Mouse (Mus musculus): Measurements from ENCODE around the gene Dnase1l1. TPM values are rescaled to one million over a fixed set of nuclear protein-coding genes. Genes with fewer than 3 reads are reported as not detected.

Dnase1l1 gene
- 24.7 and 26.2 TPM in 2 replicates for polyA plus RNA-seq (2015; fragmentation: Nextera tagmentation; extraction: Ambion mirVana)

GRCm38 (mm10) chrX:74281732-74282394 is at the start of gene Dnase1l1, which contains the start of gene Taz:
Dnase1l1 (minus strand) TSS chrX:74282337.
Taz (plus strand) TSS chrX:74281912.
- Histone ChIP-seq H3K27ac (ENCODE audit: low read depth, low read length) (peak within 1 kb of the TSS; percentile 86), H3K4me2 (replicated peaks; ENCODE audit: low read depth) (peak within 1 kb of the TSS; percentile 70), H3K4me3 (ENCODE audit: low read depth, low read length) (peak within 1 kb of the TSS; percentile 51), H3K27me3 (replicated peaks; ENCODE audit: control insufficient read depth, insufficient read depth, low read length) (no peaks in the 10 kb centered on the region), H3K4me1 (replicated peaks; ENCODE audit: control insufficient read depth, insufficient read depth, low read length) (no peaks in the 10 kb centered on the region), H3K9ac (ENCODE audit: low read depth, low read length) (peak within 1 kb of the TSS; percentile 65), H3K36me3 (ENCODE audit: control insufficient read depth, insufficient read depth) (no peaks in the 10 kb centered on the region), H3K9me3 (ENCODE audit: control insufficient read depth) (no peaks in the 10 kb centered on the region)
- 25% methylated on average over 16 of the region's 16 CpGs for WGBS
- TF ChIP-seq CTCF (IDR thresholded peaks at IDR 0.05; ENCODE audit: low read depth), result peak; percentile 22; the same call in 1 of the 2 replicates
- peak; percentile 94 for ATAC-seq

DNA sequence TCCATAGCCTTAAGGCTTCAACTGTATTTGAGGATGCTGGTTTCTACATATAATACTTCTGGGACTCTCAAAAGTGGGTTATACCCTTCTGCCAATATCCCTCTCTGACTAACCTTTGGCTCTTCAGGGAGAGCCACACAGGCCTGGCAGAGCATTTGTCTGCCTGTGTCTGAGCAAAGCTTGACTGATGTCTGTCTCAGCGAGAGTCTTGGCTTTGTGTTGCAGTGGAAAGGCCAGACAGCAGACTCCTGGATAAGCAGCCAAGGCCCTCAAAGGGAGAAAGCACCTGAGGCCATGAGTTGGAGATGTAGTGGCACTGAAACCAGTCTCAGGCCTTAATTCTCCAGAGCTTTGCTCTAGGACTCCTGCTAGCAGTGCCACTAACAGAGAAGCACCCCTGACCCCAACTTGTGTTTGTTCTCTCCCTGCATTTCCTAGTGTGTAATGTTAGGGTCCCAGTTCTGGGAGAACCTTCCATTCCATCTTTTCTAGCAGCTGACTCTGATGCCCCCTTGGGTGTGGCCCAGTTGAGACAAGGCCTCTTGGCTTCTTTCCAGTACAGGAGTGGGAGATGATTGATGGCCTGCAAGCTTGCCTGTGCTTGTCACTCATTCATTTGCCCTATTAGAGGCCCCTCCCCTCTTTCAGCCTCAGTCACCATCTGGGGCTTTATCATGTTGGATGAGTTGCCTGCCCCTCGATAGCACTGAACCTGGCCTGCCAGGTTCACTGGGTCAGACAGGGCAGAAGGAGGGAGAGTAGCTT is 48.2 kb upstream of the Dnase1l1 start:
- WGBS, result 37% methylated on average over 2 of the region's 2 CpGs

GRCm38 (mm10) chrX:74329215-74329671 is 47.1 kb upstream of the Dnase1l1 start:
- 28% methylated on average over 9 of the region's 10 CpGs for WGBS
- ATAC-seq, result peak; percentile 9; the same call in 1 of the 2 replicates

More for the DNA sequence above, 48.2 kb upstream of the Dnase1l1 start:
- ATAC-seq, result no peak
- no peak overlapping the region for H3K4me3 ChIP-seq (ENCODE audit: low read depth, low read length)
- H3K9me3 ChIP-seq (ENCODE audit: control insufficient read depth), result no peaks in the 10 kb centered on the region
- no peaks in the 10 kb centered on the region for H3K4me1 ChIP-seq (replicated peaks; ENCODE audit: control insufficient read depth, insufficient read depth, low read length)
- TF ChIP-seq CTCF (IDR thresholded peaks at IDR 0.05; ENCODE audit: low read depth), result no peak
- no peaks in the 10 kb centered on the region for H3K36me3 ChIP-seq (ENCODE audit: control insufficient read depth, insufficient read depth)
- no peak overlapping the region for H3K4me2 ChIP-seq (replicated peaks; ENCODE audit: low read depth)
- no peak overlapping the region for H3K27ac ChIP-seq (ENCODE audit: low read depth, low read length)
- H3K27me3 ChIP-seq (replicated peaks; ENCODE audit: control insufficient read depth, insufficient read depth, low read length), result no peaks in the 10 kb centered on the region
- H3K9ac ChIP-seq (ENCODE audit: low read depth, low read length), result no peak overlapping the region

GRCm38 (mm10) chrX:74328725-74329161 is 46.6 kb upstream of the Dnase1l1 start, which contains the start of gene Plxna3:
Plxna3 (plus strand) TSS chrX:74329066.
- WGBS, result 23% methylated on average over 30 of the region's 30 CpGs
- peak within 1 kb of the TSS; percentile 68 for H3K4me2 ChIP-seq (replicated peaks; ENCODE audit: low read depth)
- no peaks in the 10 kb centered on the region for H3K4me1 ChIP-seq (replicated peaks; ENCODE audit: control insufficient read depth, insufficient read depth, low read length)
- H3K9me3 ChIP-seq (ENCODE audit: control insufficient read depth), result no peaks in the 10 kb centered on the region
- H3K9ac ChIP-seq (ENCODE audit: low read depth, low read length), result peak within 1 kb of the TSS; percentile 53
- TF ChIP-seq CTCF (IDR thresholded peaks at IDR 0.05; ENCODE audit: low read depth), result no peak
- no peaks in the 10 kb centered on the region for H3K36me3 ChIP-seq (ENCODE audit: control insufficient read depth, insufficient read depth)
- peak within 1 kb of the TSS; percentile 42 for H3K4me3 ChIP-seq (ENCODE audit: low read depth, low read length)
- no peak within 1 kb of the TSS for H3K27ac ChIP-seq (ENCODE audit: low read depth, low read length)
- no peaks in the 10 kb centered on the region for H3K27me3 ChIP-seq (replicated peaks; ENCODE audit: control insufficient read depth, insufficient read depth, low read length)
- ATAC-seq, result peak; percentile 94

More at GRCm38 (mm10) chrX:74329215-74329671, 47.1 kb upstream of the Dnase1l1 start:
- Histone ChIP-seq H3K27ac (ENCODE audit: low read depth, low read length) (no peak overlapping the region), H3K36me3 (ENCODE audit: control insufficient read depth, insufficient read depth) (no peaks in the 10 kb centered on the region), H3K27me3 (replicated peaks; ENCODE audit: control insufficient read depth, insufficient read depth, low read length) (no peaks in the 10 kb centered on the region), H3K9me3 (ENCODE audit: control insufficient read depth) (no peaks in the 10 kb centered on the region), H3K4me3 (ENCODE audit: low read depth, low read length) (peak overlapping the region; percentile 42), H3K4me1 (replicated peaks; ENCODE audit: control insufficient read depth, insufficient read depth, low read length) (no peaks in the 10 kb centered on the region), H3K4me2 (replicated peaks; ENCODE audit: low read depth) (peak overlapping the region; percentile 68), H3K9ac (ENCODE audit: low read depth, low read length) (no peak overlapping the region; the same call in 1 of the 2 replicates)
- TF ChIP-seq CTCF (IDR thresholded peaks at IDR 0.05; ENCODE audit: low read depth), result no peak

GRCm38 (mm10) chrX:74312540-74313464 is 30.7 kb upstream of the Dnase1l1 start, which contains the start of gene Fam50a:
Fam50a (plus strand) TSS chrX:74313033.
- Histone ChIP-seq H3K9ac (ENCODE audit: low read depth, low read length) (peak within 1 kb of the TSS; percentile 70), H3K4me1 (replicated peaks; ENCODE audit: control insufficient read depth, insufficient read depth, low read length) (no peaks in the 10 kb centered on the region), H3K27ac (ENCODE audit: low read depth, low read length) (peak within 1 kb of the TSS; percentile 78), H3K27me3 (replicated peaks; ENCODE audit: control insufficient read depth, insufficient read depth, low read length) (no peaks in the 10 kb centered on the region), H3K36me3 (ENCODE audit: control insufficient read depth, insufficient read depth) (peaks cover 10% of the 10 kb centered on the region; the same call in 1 of the 2 replicates), H3K4me3 (ENCODE audit: low read depth, low read length) (peak within 1 kb of the TSS; percentile 53), H3K9me3 (ENCODE audit: control insufficient read depth) (no peaks in the 10 kb centered on the region), H3K4me2 (replicated peaks; ENCODE audit: low read depth) (peak within 1 kb of the TSS; percentile 77)
- ATAC-seq, result peak; percentile 95
- WGBS, result 23% methylated on average over 58 of the region's 59 CpGs
- no peak; the same call in 1 of the 2 replicates for TF ChIP-seq CTCF (IDR thresholded peaks at IDR 0.05; ENCODE audit: low read depth)

Measured in intestine, postnatal 0 days (tissue).